Mouse (Mus musculus): Measurements from ENCODE around the gene Bcl2l13. TPM values are rescaled to one million over a fixed set of nuclear protein-coding genes. Genes with fewer than 3 reads are reported as not detected.

Gene Bcl2l13
- polyA plus RNA-seq, 1 experiment = 14.7 TPM

GRCm38 (mm10) chr6:120909501-120909900 lies 73.5 kb downstream of the Bcl2l13 start:
- H3K27ac ChIP-seq (ENCODE audit: control insufficient read depth, insufficient read depth, low read depth, low read length, poor library complexity) = no peak overlapping the region
- peaks cover 13% of the 10 kb centered on the region for H3K4me1 ChIP-seq (ENCODE audit: control insufficient read depth, insufficient read depth, low read length)
- H3K4me3 ChIP-seq (replicated peaks; ENCODE audit: control insufficient read depth, low read depth, low read length) = no peak overlapping the region
- TF ChIP-seq POLR2A (IDR thresholded peaks at IDR 0.05; ENCODE audit: borderline replicate concordance, control insufficient read depth, low read depth, low read length) (no peak), CTCF (IDR thresholded peaks at IDR 0.05; ENCODE audit: control insufficient read depth, insufficient read depth, low read length) (peak; percentile 23; the same call in 1 of the 2 replicates)
- WGBS = 80% methylated on average over 3 of the region's 3 CpGs

GRCm38 (mm10) chr6:120911213-120912007 lies 75.4 kb downstream of the Bcl2l13 start:
- 32% methylated on average over 13 of the region's 13 CpGs for WGBS
- Histone ChIP-seq H3K27ac (ENCODE audit: control insufficient read depth, insufficient read depth, low read depth, low read length, poor library complexity) (peak overlapping the region; percentile 56), H3K4me1 (ENCODE audit: control insufficient read depth, insufficient read depth, low read length) (peaks cover 13% of the 10 kb centered on the region), H3K4me3 (replicated peaks; ENCODE audit: control insufficient read depth, low read depth, low read length) (no peak overlapping the region)
- TF ChIP-seq CTCF (IDR thresholded peaks at IDR 0.05; ENCODE audit: control insufficient read depth, insufficient read depth, low read length) (no peak), POLR2A (IDR thresholded peaks at IDR 0.05; ENCODE audit: borderline replicate concordance, control insufficient read depth, low read depth, low read length) (no peak)

- H3K4me1 ChIP-seq (ENCODE audit: control insufficient read depth, insufficient read depth, low read length) = peaks cover 11% of the 10 kb centered on the region
- TF ChIP-seq CTCF (IDR thresholded peaks at IDR 0.05; ENCODE audit: control insufficient read depth, insufficient read depth, low read length) = no peak
- TF ChIP-seq POLR2A (IDR thresholded peaks at IDR 0.05; ENCODE audit: borderline replicate concordance, control insufficient read depth, low read depth, low read length) = no peak
- H3K4me3 ChIP-seq (replicated peaks; ENCODE audit: control insufficient read depth, low read depth, low read length) = no peak overlapping the region
- 17% methylated on average over 2 of the region's 2 CpGs for WGBS
- H3K27ac ChIP-seq (ENCODE audit: control insufficient read depth, insufficient read depth, low read depth, low read length, poor library complexity) = peak overlapping the region; percentile 45; the same call in 1 of the 2 replicates
Measured at GRCm38 (mm10) chr6:120912931-120913330, 76.9 kb downstream of the Bcl2l13 start.

GRCm38 (mm10) chr6:120913783-120914182 lies 77.8 kb downstream of the Bcl2l13 start:
- TF ChIP-seq POLR2A (IDR thresholded peaks at IDR 0.05; ENCODE audit: borderline replicate concordance, control insufficient read depth, low read depth, low read length) (no peak), CTCF (IDR thresholded peaks at IDR 0.05; ENCODE audit: control insufficient read depth, insufficient read depth, low read length) (no peak)
- no peak overlapping the region for H3K4me3 ChIP-seq (replicated peaks; ENCODE audit: control insufficient read depth, low read depth, low read length)
- 49% methylated on average over 8 of the region's 8 CpGs for WGBS
- H3K4me1 ChIP-seq (ENCODE audit: control insufficient read depth, insufficient read depth, low read length) = peaks cover 11% of the 10 kb centered on the region
- H3K27ac ChIP-seq (ENCODE audit: control insufficient read depth, insufficient read depth, low read depth, low read length, poor library complexity) = peak overlapping the region; percentile 50

GRCm38 (mm10) chr6:120914533-120914910 lies 78.5 kb downstream of the Bcl2l13 start:
- peak overlapping the region; percentile 3 for H3K4me3 ChIP-seq (replicated peaks; ENCODE audit: control insufficient read depth, low read depth, low read length)

GRCm38 (mm10) chr6:120914911-120915648 lies 79.1 kb downstream of the Bcl2l13 start:
- peak overlapping the region; percentile 73 for H3K4me3 ChIP-seq (replicated peaks; ENCODE audit: control insufficient read depth, low read depth, low read length)
- WGBS = 0% methylated on average over 9 of the region's 9 CpGs
- peak overlapping the region; percentile 83 for H3K27ac ChIP-seq (ENCODE audit: control insufficient read depth, insufficient read depth, low read depth, low read length, poor library complexity)
- H3K4me1 ChIP-seq (ENCODE audit: control insufficient read depth, insufficient read depth, low read length) = peaks cover 11% of the 10 kb centered on the region
- TF ChIP-seq CTCF (IDR thresholded peaks at IDR 0.05; ENCODE audit: control insufficient read depth, insufficient read depth, low read length) (peak; percentile 67), POLR2A (IDR thresholded peaks at IDR 0.05; ENCODE audit: borderline replicate concordance, control insufficient read depth, low read depth, low read length) (no peak)

More at GRCm38 (mm10) chr6:120914533-120914910, 78.5 kb downstream of the Bcl2l13 start:
- WGBS = 15% methylated on average over 4 of the region's 4 CpGs
- Histone ChIP-seq H3K4me1 (ENCODE audit: control insufficient read depth, insufficient read depth, low read length) (peaks cover 11% of the 10 kb centered on the region), H3K27ac (ENCODE audit: control insufficient read depth, insufficient read depth, low read depth, low read length, poor library complexity) (peak overlapping the region; percentile 83)
- TF ChIP-seq POLR2A (IDR thresholded peaks at IDR 0.05; ENCODE audit: borderline replicate concordance, control insufficient read depth, low read depth, low read length) (0 out of 2 replicates have a peak, but pooled peaks have one; percentile 29), CTCF (IDR thresholded peaks at IDR 0.05; ENCODE audit: control insufficient read depth, insufficient read depth, low read length) (no peak)

GRCm38 (mm10) chr6:120915649-120915975 lies 79.6 kb downstream of the Bcl2l13 start:
- no peak for TF ChIP-seq POLR2A (IDR thresholded peaks at IDR 0.05; ENCODE audit: borderline replicate concordance, control insufficient read depth, low read depth, low read length)
- peaks cover 11% of the 10 kb centered on the region for H3K4me1 ChIP-seq (ENCODE audit: control insufficient read depth, insufficient read depth, low read length)
- H3K27ac ChIP-seq (ENCODE audit: control insufficient read depth, insufficient read depth, low read depth, low read length, poor library complexity) = peak overlapping the region; percentile 83
- peak overlapping the region; percentile 73 for H3K4me3 ChIP-seq (replicated peaks; ENCODE audit: control insufficient read depth, low read depth, low read length)
- 13% methylated on average over 2 of the region's 2 CpGs for WGBS
